Mouse (Mus musculus): ENCODE data around the gene Nudt7.

Nudt7 gene

GRCm38 (mm10) chr8:114143645-114144290 lies 10.4 kb downstream of the Nudt7 start:
- DNase-seq (ENCODE audit: low spot score): no peak

- no peak for DNase-seq (ENCODE audit: low spot score)
Measured at GRCm38 (mm10) chr8:114153311-114154045, 20.1 kb downstream of the Nudt7 start.

GRCm38 (mm10) chr8:114158586-114158985 lies 25.2 kb downstream of the Nudt7 start:
- DNase-seq (ENCODE audit: low spot score): no peak

- no peak for DNase-seq (ENCODE audit: low spot score)
Measured at GRCm38 (mm10) chr8:114159666-114160065, 26.3 kb downstream of the Nudt7 start.

GRCm38 (mm10) chr8:114163871-114164270 lies 30.5 kb downstream of the Nudt7 start:
- no peak for DNase-seq (ENCODE audit: low spot score)

- DNase-seq (ENCODE audit: low spot score): no peak
Measured at GRCm38 (mm10) chr8:114164444-114165096, 31.2 kb downstream of the Nudt7 start.

- DNase-seq (ENCODE audit: low spot score): no peak
Measured at GRCm38 (mm10) chr8:114165741-114166140, 32.4 kb downstream of the Nudt7 start.

GRCm38 (mm10) chr8:114176721-114177120 lies 43.4 kb downstream of the Nudt7 start:
- DNase-seq (ENCODE audit: low spot score): peak; percentile 6

- no peak for DNase-seq (ENCODE audit: low spot score)
Measured at GRCm38 (mm10) chr8:114193334-114193733, 60.0 kb downstream of the Nudt7 start.

- DNase-seq (ENCODE audit: low spot score): no peak
Measured at GRCm38 (mm10) chr8:114198990-114199389, 65.6 kb downstream of the Nudt7 start.
